Mouse (Mus musculus) heart, adult 2 months (tissue): Measurements from ENCODE around the gene Glis1. TPM values are rescaled to one million over a fixed set of nuclear protein-coding genes. Genes with fewer than 3 reads are reported as not detected.
A peak's percentile ranks its signal among the peaks of the same experiment; 100 is the strongest.

Experiments used
- DNase-seq, 2 experiments: peaks; one replicate each; pipeline ENCODE4 v3.0.0; 2021
- H3K27ac ChIP-seq: fragments of 200-600 bp; 2 replicates; pipeline ENCODE4 v1.8.1; 2022
- H3K27me3 ChIP-seq: fragments of 200-500 bp; 2 replicates; pipeline ENCODE4 v1.6.1; 2012; ENCODE audit warnings: mild to moderate bottlenecking, low read length, inconsistent platforms, mixed read lengths; ENCODE audit not compliant: control insufficient read depth, insufficient read depth
- H3K36me3 ChIP-seq: fragments of 200-500 bp; 2 replicates; pipeline ENCODE4 v1.6.1; 2012; ENCODE audit warnings: low read length, inconsistent platforms; ENCODE audit not compliant: control insufficient read depth, insufficient read depth
- H3K4me1 ChIP-seq: fragments of 200-500 bp; 2 replicates; pipeline ENCODE4 v1.6.1; 2011; ENCODE audit warnings: low read length; ENCODE audit not compliant: control insufficient read depth, insufficient read depth
- H3K4me3 ChIP-seq: fragments of 200-600 bp; 2 replicates; pipeline ENCODE4 v1.8.1; 2022
- H3K79me2 ChIP-seq: fragments of 200-500 bp; replicated peaks from 2 replicates; pipeline ENCODE4 v1.6.1; 2012; ENCODE audit warnings: mild to moderate bottlenecking, inconsistent platforms, low read length, moderate library complexity, mixed read lengths; ENCODE audit not compliant: control insufficient read depth, insufficient read depth
- H3K9ac ChIP-seq: fragments of 200-500 bp; 2 replicates; pipeline ENCODE4 v1.6.1; 2012; ENCODE audit warnings: low read depth, mild to moderate bottlenecking, control low read depth, inconsistent platforms, low read length, mixed read lengths
- CTCF ChIP-seq: fragments of 200-600 bp; IDR thresholded peaks from 2 replicates; pipeline ENCODE4 v1.8.1; 2022; ENCODE audit warnings: antibody characterized with exemption, mild to moderate bottlenecking, moderate library complexity
- EP300 ChIP-seq: fragments of 200-500 bp; IDR thresholded peaks from 2 replicates; pipeline ENCODE4 v1.6.1; 2011; ENCODE audit warnings: low read depth, low read length, control low read depth; ENCODE audit not compliant: insufficient read depth
- POLR2A ChIP-seq: fragments of 200-500 bp; IDR thresholded peaks from 2 replicates; pipeline ENCODE4 v1.6.1; 2011; ENCODE audit warnings: mild to moderate bottlenecking, low read depth, low read length, control low read depth; ENCODE audit not compliant: insufficient read depth
- WGBS: fragments of 180-500 bp; shearing (Covaris S2); methylation state at CpG from one replicate; pipeline ENCODE4 v1.1.7; 2018; 5-methylcytosine and 5-hydroxymethylcytosine counted together
- intact Hi-C: fragments of 180-260 bp; cut with DNase I; formaldehyde crosslinking; loops from one replicate; pipeline ENCODE4 v1.15.1; 2025
- polyA plus RNA-seq: library from polyadenylated mRNA; depleted of rRNA; stranded (reverse); fragments of >200 nt; gene quantifications from 2 replicates; pipeline ENCODE4 v1.2.3, GENCODE M21; 2012
- total RNA-seq, 2 experiments: library from RNA; stranded (reverse); gene quantifications; 2 replicates each; pipeline ENCODE4 v1.2.3; 2021

Gene Glis1
- total and polyA plus RNA-seq, 3 experiments, result 0.29 to 0.52 (median 0.30) TPM

DNA sequence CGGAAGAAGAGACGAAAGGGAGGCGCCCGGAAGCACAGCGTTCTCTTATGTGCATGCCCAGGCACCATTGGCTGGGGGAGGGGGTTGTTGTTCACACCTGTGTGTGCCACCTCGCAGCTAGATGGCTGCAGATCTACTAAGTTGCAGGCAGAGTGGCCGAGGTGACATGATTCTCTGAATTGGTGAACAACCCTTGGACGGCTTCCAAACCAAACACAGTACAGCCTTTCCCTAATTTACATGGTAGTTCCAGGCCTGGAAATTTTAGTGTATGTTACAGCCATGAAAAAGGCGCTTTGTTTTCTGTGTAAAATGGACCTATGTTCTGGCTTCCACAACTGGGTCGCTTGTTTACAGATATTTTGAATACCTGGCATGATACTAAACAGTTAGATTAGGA, 115.7 kb downstream of the Glis1 start:
- intact Hi-C loops, result no loop called here
- H3K36me3 ChIP-seq, result no peaks in the 10 kb centered on the region
- no peaks in the 10 kb centered on the region for H3K79me2 ChIP-seq
- H3K27ac ChIP-seq, result no peak overlapping the region
- H3K27me3 ChIP-seq, result no peaks in the 10 kb centered on the region
- 82% methylated on average over 10 of the region's 10 CpGs for WGBS
- H3K4me3 ChIP-seq, result no peak overlapping the region
- no peak overlapping the region for H3K9ac ChIP-seq
- no peaks in the 10 kb centered on the region for H3K4me1 ChIP-seq
- no peak for TF ChIP-seq POLR2A
- DNase-seq, result peak in 1 of 2 experiments; percentile 13

DNA sequence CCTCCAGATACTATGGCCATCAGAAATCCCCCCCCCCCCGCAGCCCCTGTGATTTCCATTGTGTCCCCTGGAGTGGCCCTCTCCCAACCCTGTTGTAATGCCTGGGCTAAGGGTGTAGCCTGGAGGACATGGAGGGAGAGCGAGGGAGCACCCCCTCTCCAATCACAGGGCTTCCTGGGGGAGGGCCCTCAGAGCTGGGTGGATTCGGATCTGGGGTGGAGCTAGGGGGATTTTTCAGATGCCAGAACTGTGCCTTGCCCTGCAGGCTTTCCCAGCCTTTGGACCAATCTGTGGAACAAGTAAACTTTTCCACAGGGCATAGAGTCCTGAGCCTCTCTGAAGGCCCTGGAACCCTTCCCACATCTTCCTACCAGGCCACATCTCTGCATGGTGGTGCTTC, 116.2 kb downstream of the Glis1 start:
- intact Hi-C loops, result no loop called here
- DNase-seq, result peak in 1 of 2 experiments; percentile 12
- Histone ChIP-seq H3K4me3 (no peak overlapping the region), H3K9ac (no peak overlapping the region), H3K27ac (no peak overlapping the region), H3K36me3 (no peaks in the 10 kb centered on the region), H3K79me2 (no peaks in the 10 kb centered on the region), H3K27me3 (no peaks in the 10 kb centered on the region), H3K4me1 (no peaks in the 10 kb centered on the region)
- 78% methylated on average over 3 of the region's 3 CpGs for WGBS
- TF ChIP-seq POLR2A, result no peak

DNA sequence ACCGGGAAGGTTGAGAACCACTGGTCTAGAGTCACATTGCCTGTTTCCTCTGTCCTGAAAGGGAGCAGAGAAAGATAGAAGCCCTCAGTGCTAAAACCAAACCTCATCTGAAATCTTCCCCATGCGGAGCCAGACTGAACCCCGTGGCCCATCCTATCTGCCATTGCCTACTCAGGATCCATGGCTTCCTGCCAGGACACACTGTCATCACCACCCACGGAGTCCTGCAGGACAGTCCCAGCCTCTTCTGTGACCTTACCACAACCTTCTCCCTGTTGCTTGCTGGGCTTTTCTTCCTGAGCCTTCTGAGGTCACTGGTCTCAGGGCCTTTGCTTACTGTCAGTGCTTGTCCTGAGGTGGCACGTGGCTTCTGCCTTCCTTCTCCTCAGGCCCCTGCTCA, 118.3 kb downstream of the Glis1 start:
- intact Hi-C loops, result no loop called here
- H3K4me3 ChIP-seq, result no peak overlapping the region
- peak; percentile 14 to 15 for DNase-seq
- no peak for TF ChIP-seq EP300
- TF ChIP-seq CTCF, result no peak
- no peak for TF ChIP-seq POLR2A
- no peaks in the 10 kb centered on the region for H3K79me2 ChIP-seq
- H3K27me3 ChIP-seq, result no peaks in the 10 kb centered on the region
- no peaks in the 10 kb centered on the region for H3K4me1 ChIP-seq
- no peak overlapping the region for H3K27ac ChIP-seq
- no peaks in the 10 kb centered on the region for H3K36me3 ChIP-seq
- WGBS, result 37% methylated on average over 5 of the region's 5 CpGs
- no peak overlapping the region for H3K9ac ChIP-seq

DNA sequence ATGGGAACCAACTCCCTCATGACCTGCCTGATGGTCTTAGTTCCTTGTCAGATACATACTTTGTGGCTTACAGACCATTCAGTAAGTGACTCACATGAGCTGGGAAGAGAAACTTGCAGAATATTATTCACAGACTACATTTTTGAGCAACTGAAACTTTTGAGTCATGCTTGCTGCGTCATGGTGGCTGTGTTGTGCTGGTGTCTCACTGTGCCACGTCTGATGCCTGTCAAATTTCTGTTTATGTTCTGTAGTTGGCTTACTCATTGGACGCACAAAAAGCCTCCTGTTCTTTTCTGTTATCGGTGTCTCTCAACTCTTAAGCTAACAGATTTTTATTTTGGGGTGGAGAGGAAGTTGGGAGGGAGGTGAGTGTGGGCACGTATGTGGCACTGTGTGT, 119.4 kb downstream of the Glis1 start:
- no peaks in the 10 kb centered on the region for H3K36me3 ChIP-seq
- intact Hi-C loops, result no loop called here
- no peak overlapping the region for H3K27ac ChIP-seq
- DNase-seq, result no peak
- H3K79me2 ChIP-seq, result no peaks in the 10 kb centered on the region
- H3K4me1 ChIP-seq, result no peaks in the 10 kb centered on the region
- no peak overlapping the region for H3K4me3 ChIP-seq
- H3K9ac ChIP-seq, result no peak overlapping the region
- 63% methylated on average over 5 of the region's 5 CpGs for WGBS
- TF ChIP-seq CTCF (no peak), POLR2A (no peak), EP300 (no peak)
- no peaks in the 10 kb centered on the region for H3K27me3 ChIP-seq

DNA sequence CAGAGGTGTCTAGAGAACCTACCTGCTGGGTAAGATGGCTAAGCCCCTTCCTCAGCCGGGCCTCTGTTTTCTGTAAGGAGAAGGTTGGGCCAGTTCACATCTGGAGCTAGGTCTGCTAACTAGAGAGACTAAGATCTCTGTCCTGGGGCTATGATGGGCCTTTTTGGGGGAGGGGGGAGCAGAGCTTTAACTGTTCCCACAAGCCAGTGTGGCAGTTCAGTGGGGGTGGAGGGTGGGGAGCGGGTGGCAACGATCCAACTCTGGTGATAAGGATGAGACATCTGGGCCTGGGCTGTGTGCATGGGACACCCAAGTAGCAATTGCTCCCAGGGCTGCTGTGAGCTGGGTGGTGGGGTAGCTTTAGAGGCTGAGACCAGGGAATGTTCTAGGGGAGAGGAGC, 124.4 kb downstream of the Glis1 start:
- no peaks in the 10 kb centered on the region for H3K36me3 ChIP-seq
- 48% methylated on average over 3 of the region's 3 CpGs for WGBS
- H3K27ac ChIP-seq, result no peak overlapping the region
- no peak overlapping the region for H3K9ac ChIP-seq
- intact Hi-C loops, result no loop called here
- no peak for DNase-seq
- no peaks in the 10 kb centered on the region for H3K79me2 ChIP-seq
- H3K4me3 ChIP-seq, result no peak overlapping the region
- no peaks in the 10 kb centered on the region for H3K27me3 ChIP-seq
- H3K4me1 ChIP-seq, result no peaks in the 10 kb centered on the region
- TF ChIP-seq POLR2A, result no peak
- TF ChIP-seq EP300, result no peak
- no peak for TF ChIP-seq CTCF

DNA sequence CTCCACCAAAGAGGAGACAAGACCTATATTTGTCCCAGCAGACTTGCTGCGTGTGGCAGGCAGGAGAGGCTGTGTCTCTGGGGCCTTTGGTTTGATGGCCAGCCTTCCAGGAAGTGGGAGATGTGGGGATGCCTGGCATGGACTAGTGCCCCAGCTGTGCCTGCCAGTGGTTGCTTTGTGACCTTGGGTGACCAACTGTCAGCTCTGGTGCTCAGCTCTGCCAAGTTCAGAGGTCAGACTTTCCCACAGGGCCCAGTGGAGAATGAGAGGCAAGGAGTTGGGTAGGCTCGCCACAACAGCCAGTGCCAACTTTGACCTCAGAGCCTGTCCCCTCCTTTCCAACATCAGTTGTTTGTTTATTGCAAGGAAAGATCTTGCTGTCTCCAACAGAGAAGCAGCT, 126.7 kb downstream of the Glis1 start:
- no peaks in the 10 kb centered on the region for H3K27me3 ChIP-seq
- no peaks in the 10 kb centered on the region for H3K36me3 ChIP-seq
- no peak overlapping the region for H3K27ac ChIP-seq
- intact Hi-C loops, result no loop called here
- no peak overlapping the region for H3K4me3 ChIP-seq
- H3K4me1 ChIP-seq, result no peaks in the 10 kb centered on the region
- TF ChIP-seq POLR2A (no peak), EP300 (no peak), CTCF (no peak)
- no peaks in the 10 kb centered on the region for H3K79me2 ChIP-seq
- H3K9ac ChIP-seq, result no peak overlapping the region
- WGBS, result 83% methylated on average over 2 of the region's 2 CpGs
- DNase-seq, result no peak

DNA sequence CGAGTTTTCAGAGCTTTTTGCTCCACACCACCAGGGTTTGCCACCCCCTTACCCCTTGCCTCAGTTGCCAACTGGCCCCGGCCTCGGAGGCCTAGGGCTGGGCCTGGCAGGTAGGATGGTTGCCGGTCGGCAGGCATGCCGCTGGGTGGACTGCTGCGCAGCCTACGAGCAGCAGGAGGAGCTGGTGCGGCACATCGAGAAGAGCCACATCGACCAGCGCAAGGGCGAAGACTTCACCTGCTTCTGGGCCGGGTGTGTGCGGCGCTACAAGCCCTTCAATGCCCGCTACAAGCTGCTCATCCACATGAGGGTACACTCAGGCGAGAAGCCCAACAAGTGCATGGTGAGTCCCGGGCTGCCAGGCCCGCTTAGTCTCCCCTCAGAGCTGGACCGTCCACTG, 133.8 kb downstream of the Glis1 start:
- 80% methylated on average over 21 of the region's 21 CpGs for WGBS
- no peaks in the 10 kb centered on the region for H3K27me3 ChIP-seq
- DNase-seq, result no peak
- intact Hi-C loops, result no loop called here
- H3K79me2 ChIP-seq, result no peaks in the 10 kb centered on the region
- no peaks in the 10 kb centered on the region for H3K4me1 ChIP-seq
- H3K36me3 ChIP-seq, result no peaks in the 10 kb centered on the region
- H3K4me3 ChIP-seq, result no peak overlapping the region
- no peak overlapping the region for H3K9ac ChIP-seq
- H3K27ac ChIP-seq, result no peak overlapping the region
- no peak for TF ChIP-seq EP300
- TF ChIP-seq POLR2A, result no peak
- no peak for TF ChIP-seq CTCF
